Mouse (Mus musculus) neural tube, embryonic 11.5 days (tissue): Measurements from ENCODE around the gene Zfp654. TPM values are rescaled to one million over a fixed set of nuclear protein-coding genes. Genes with fewer than 3 reads are reported as not detected.

Experiments
- ATAC-seq: fragments of 200-750 bp; cut with Nextera tagmentation; 2 replicates; pipeline ENCODE4 v1.8.0; 2017; ENCODE audit warnings: moderate number of reproducible peaks, mild to moderate bottlenecking, moderate TSS enrichment, moderate library complexity; ENCODE audit not compliant: insufficient read depth, low FRiP score, low TSS enrichment
- DNase-seq: peaks from one replicate; pipeline ENCODE4 v3.0.0-alpha.2; 2015; ENCODE audit warnings: low spot score
- H3K27ac ChIP-seq: fragments of 300-500 bp; sonication (generic); 2 replicates; pipeline ENCODE4 v1.5.1; 2014; ENCODE audit warnings: low read depth, mild to moderate bottlenecking, low read length
- H3K27me3 ChIP-seq: fragments of 300-500 bp; sonication (generic); 2 replicates; pipeline ENCODE4 v1.6.1; 2014; ENCODE audit warnings: mild to moderate bottlenecking, low read length, mixed read lengths; ENCODE audit not compliant: control insufficient read depth, insufficient read depth
- H3K36me3 ChIP-seq: fragments of 300-500 bp; sonication (generic); 2 replicates; pipeline ENCODE4 v1.6.1; 2014; ENCODE audit warnings: mild to moderate bottlenecking, low read length, moderate library complexity, mixed read lengths; ENCODE audit not compliant: control insufficient read depth, insufficient read depth
- H3K4me1 ChIP-seq: fragments of 300-500 bp; sonication (generic); 2 replicates; pipeline ENCODE4 v1.6.1; 2014; ENCODE audit warnings: low read length, mixed read lengths; ENCODE audit not compliant: control insufficient read depth, insufficient read depth
- H3K4me2 ChIP-seq: fragments of 300-500 bp; sonication (generic); 2 replicates; pipeline ENCODE4 v1.6.1; 2014; ENCODE audit warnings: low read depth, mild to moderate bottlenecking, moderate library complexity
- H3K4me3 ChIP-seq: fragments of 300-500 bp; sonication (generic); 2 replicates; pipeline ENCODE4 v1.5.1; 2014; ENCODE audit warnings: low read depth, low read length
- H3K9ac ChIP-seq: fragments of 300-500 bp; sonication (generic); 2 replicates; pipeline ENCODE4 v1.6.1; 2014; ENCODE audit warnings: mild to moderate bottlenecking, low read length
- H3K9me3 ChIP-seq: fragments of 300-500 bp; sonication (generic); 2 replicates; pipeline ENCODE4 v1.6.1; 2016; ENCODE audit warnings: low read length; ENCODE audit not compliant: control insufficient read depth
- WGBS: fragments of 180-500 bp; shearing (Covaris S2); extraction: QIAGEN DNeasy Blood & Tissue Kit; methylation state at CpG from one replicate; pipeline ENCODE4 v1.1.7; 2014; 5-methylcytosine and 5-hydroxymethylcytosine counted together
- polyA plus RNA-seq: library from polyadenylated mRNA; unstranded; fragments of >200 nt; fragmentation: Nextera tagmentation; extraction: Ambion mirVana; gene quantifications from 2 replicates; pipeline ENCODE4 v1.2.1, GENCODE M21; 2014

The Zfp654 gene
- polyA plus RNA-seq, 1 experiment from 2014 or later, result 10.3 TPM

GRCm38 (mm10) chr16:64770521-64771430 is 80.7 kb downstream of the Zfp654 start, which contains the start of gene 4930453N24Rik:
Gene 4930453N24Rik (minus strand): TSS chr16:64771161.
- Histone ChIP-seq H3K36me3 (no peaks in the 10 kb centered on the region), H3K27me3 (no peaks in the 10 kb centered on the region), H3K4me2 (peak within 1 kb of the TSS; percentile 36), H3K9me3 (no peaks in the 10 kb centered on the region), H3K27ac (peak within 1 kb of the TSS; percentile 75), H3K4me3 (peak within 1 kb of the TSS; percentile 80), H3K4me1 (no peaks in the 10 kb centered on the region), H3K9ac (peak within 1 kb of the TSS; percentile 80)
- ATAC-seq (peak; percentile 93), DNase-seq (peak; percentile 91)
- 2% methylated on average over 72 of the region's 72 CpGs for WGBS

DNA sequence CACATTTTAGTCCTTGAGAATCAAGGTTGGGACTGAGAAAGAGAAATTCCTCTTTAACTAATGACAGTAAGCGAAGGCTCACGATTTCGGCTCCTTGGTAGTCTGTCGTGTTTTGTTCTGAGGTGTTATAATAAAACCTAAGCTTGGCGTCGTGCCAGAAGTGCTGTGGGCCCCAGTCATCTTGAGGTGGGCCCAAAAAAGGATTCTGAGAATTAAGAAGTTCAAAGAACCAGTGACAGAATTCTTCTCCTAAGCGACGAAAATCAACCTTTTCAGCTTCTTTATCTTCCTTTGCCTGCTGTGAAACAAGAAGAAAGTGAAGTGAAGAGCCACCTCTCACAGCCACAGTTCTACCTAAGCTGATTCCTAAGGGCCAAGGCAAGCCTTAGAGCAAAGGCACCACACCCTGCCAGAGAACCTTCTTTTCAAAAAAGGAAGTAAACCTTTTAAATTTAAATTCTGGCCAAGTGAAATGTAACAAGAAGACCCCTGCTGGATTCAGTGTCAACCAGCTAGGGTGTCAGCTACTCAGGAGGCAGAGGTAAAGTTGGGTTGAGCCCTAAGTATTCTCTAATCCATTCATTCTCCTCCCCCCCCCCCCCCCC is 84.7 kb downstream of the Zfp654 start:
- H3K4me2 ChIP-seq, result no peak overlapping the region
- no peaks in the 10 kb centered on the region for H3K4me1 ChIP-seq
- 93% methylated on average over 8 of the region's 8 CpGs for WGBS
- H3K9ac ChIP-seq, result no peak overlapping the region
- peaks cover 11% of the 10 kb centered on the region for H3K36me3 ChIP-seq
- no peaks in the 10 kb centered on the region; the same call in 1 of the 2 replicates for H3K9me3 ChIP-seq
- no peaks in the 10 kb centered on the region for H3K27me3 ChIP-seq
- H3K27ac ChIP-seq, result no peak overlapping the region
- no peak for DNase-seq
- ATAC-seq, result no peak
- no peak overlapping the region for H3K4me3 ChIP-seq

GRCm38 (mm10) chr16:64759245-64759626 is 92.2 kb downstream of the Zfp654 start:
- WGBS, result 95% methylated on average over 1 of the region's 1 CpGs
- no peak for ATAC-seq
- no peak overlapping the region for H3K4me3 ChIP-seq
- no peaks in the 10 kb centered on the region; the same call in 1 of the 2 replicates for H3K9me3 ChIP-seq
- H3K27ac ChIP-seq, result no peak overlapping the region
- DNase-seq, result no peak
- no peak overlapping the region for H3K9ac ChIP-seq
- no peaks in the 10 kb centered on the region for H3K4me1 ChIP-seq
- no peaks in the 10 kb centered on the region for H3K27me3 ChIP-seq
- no peak overlapping the region for H3K4me2 ChIP-seq
- H3K36me3 ChIP-seq, result peaks cover 11% of the 10 kb centered on the region

DNA sequence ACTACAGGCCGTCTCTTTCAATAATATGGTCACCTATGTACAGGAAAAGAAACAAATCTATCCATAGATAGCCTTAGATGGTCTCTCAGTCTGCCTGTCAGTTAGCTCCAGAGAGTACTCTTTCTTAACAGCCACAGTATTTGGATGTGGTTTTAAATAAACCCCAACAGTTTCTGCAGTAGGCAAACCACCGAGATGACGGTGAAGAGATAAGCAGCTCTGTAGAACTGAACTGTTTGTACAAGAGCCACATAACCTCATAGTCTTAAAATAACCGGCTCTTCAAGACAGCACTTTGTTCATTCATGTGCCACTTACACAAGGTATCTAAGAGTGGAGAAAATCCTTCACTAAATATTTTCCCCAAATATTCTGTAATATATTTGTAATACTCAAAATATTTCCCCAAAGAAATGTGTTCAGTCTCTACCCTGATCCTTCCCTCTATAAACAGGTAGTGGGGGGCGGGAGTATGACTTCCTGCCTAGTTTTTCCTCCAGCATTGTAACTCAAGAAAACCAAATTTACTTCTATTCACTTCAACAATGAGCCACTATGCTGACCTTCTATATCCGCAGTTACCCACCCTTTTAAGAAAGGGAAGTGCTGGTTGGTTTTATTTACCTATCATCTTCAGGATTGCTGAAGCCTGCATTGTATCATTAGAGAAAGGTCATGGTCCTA is 92.7 kb downstream of the Zfp654 start:
- WGBS, result 86% methylated on average over 6 of the region's 6 CpGs
- Histone ChIP-seq H3K9ac (no peak overlapping the region), H3K9me3 (no peaks in the 10 kb centered on the region; the same call in 1 of the 2 replicates)

GRCm38 (mm10) chr16:64757666-64758400 is 93.6 kb downstream of the Zfp654 start:
- H3K4me1 ChIP-seq, result no peaks in the 10 kb centered on the region
- DNase-seq, result no peak
- H3K27me3 ChIP-seq, result no peaks in the 10 kb centered on the region
- no peak overlapping the region for H3K4me3 ChIP-seq
- H3K4me2 ChIP-seq, result no peak overlapping the region
- ATAC-seq, result no peak
- no peaks in the 10 kb centered on the region for H3K9me3 ChIP-seq
- H3K36me3 ChIP-seq, result peaks cover 2% of the 10 kb centered on the region
- 90% methylated on average over 7 of the region's 7 CpGs for WGBS
- no peak overlapping the region for H3K9ac ChIP-seq
- no peak overlapping the region for H3K27ac ChIP-seq

More for the DNA sequence above, 92.7 kb downstream of the Zfp654 start:
- Histone ChIP-seq H3K27ac (no peak overlapping the region), H3K27me3 (no peaks in the 10 kb centered on the region), H3K4me1 (no peaks in the 10 kb centered on the region), H3K36me3 (peaks cover 9% of the 10 kb centered on the region), H3K4me2 (no peak overlapping the region), H3K4me3 (no peak overlapping the region)
- ATAC-seq (no peak), DNase-seq (no peak)

DNA sequence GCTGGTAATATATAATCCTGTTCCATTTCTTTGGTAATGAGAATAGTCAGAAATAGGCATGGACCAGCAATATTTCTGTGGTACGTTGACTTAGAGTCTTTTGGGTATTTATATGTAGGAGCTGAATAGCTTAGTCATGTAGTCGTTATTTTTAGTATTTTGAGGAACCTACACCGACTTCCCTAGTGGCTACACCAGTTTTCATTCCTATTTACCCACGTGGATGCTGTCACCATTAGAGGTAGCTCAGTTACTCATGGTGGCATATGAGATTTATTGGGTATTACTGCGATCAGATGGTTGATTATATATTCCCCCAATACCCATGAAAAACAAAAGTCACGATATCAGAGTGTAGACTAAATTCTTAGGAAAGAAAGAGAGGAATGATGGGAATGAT is 95.1 kb downstream of the Zfp654 start:
- DNase-seq (no peak), ATAC-seq (no peak)
- H3K9ac ChIP-seq, result no peak overlapping the region
- no peaks in the 10 kb centered on the region for H3K9me3 ChIP-seq
- no peaks in the 10 kb centered on the region for H3K36me3 ChIP-seq
- no peaks in the 10 kb centered on the region for H3K27me3 ChIP-seq
- H3K4me2 ChIP-seq, result no peak overlapping the region
- no peak overlapping the region for H3K27ac ChIP-seq
- WGBS, result 87% methylated on average over 6 of the region's 6 CpGs
- no peaks in the 10 kb centered on the region for H3K4me1 ChIP-seq
- no peak overlapping the region for H3K4me3 ChIP-seq

GRCm38 (mm10) chr16:64754743-64755139 is 96.7 kb downstream of the Zfp654 start:
- Histone ChIP-seq H3K36me3 (no peaks in the 10 kb centered on the region), H3K27ac (no peak overlapping the region), H3K4me3 (no peak overlapping the region), H3K4me2 (no peak overlapping the region), H3K9ac (no peak overlapping the region), H3K4me1 (no peaks in the 10 kb centered on the region), H3K27me3 (no peaks in the 10 kb centered on the region), H3K9me3 (no peaks in the 10 kb centered on the region)
- 0 out of 2 replicates have a peak, but pooled peaks have one; percentile 18 for ATAC-seq
- peak; percentile 44 for DNase-seq
- 48% methylated on average over 3 of the region's 3 CpGs for WGBS

DNA sequence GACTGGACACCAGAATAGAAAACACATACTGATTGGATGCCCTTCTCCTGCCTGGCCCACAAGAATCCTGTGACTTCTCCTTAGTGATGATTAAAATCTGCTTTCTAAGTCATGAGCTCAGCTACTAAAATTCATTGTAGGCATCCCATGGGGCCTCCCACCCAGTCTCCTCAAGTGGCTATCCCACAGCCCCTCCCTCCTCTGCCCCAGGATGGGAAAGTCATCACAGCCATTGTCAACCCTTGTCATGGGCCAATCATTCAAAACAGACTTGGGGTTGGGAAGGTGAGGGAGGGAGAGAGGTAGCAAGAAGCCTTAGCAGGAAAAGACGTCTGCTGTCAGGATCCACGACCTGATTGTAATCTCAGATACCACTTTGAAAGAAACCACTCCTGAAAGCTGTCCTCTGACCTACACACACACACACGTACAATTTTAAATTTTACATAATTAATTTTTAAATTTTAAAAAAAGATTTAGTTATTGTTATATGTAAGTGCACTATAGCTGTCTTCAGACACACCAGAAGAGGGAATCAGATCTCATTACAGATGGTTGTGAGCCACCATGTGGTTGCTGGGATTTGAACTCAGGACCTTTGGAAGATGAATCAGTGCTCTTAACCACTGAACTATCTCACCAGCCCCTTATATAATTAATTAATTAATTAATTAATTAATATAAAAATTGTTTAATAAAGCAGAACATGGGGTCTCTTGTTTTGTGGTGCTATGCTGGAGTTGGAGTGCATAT is 97.3 kb downstream of the Zfp654 start:
- no peak for DNase-seq
- Histone ChIP-seq H3K27ac (no peak overlapping the region), H3K27me3 (no peaks in the 10 kb centered on the region), H3K4me2 (no peak overlapping the region), H3K4me3 (no peak overlapping the region), H3K9me3 (no peaks in the 10 kb centered on the region), H3K4me1 (no peaks in the 10 kb centered on the region), H3K36me3 (no peaks in the 10 kb centered on the region), H3K9ac (no peak overlapping the region)
- ATAC-seq, result no peak
- WGBS, result 66% methylated on average over 3 of the region's 3 CpGs
